Mouse (Mus musculus): ENCODE results near the gene Masp1. TPM values are rescaled to one million over a fixed set of nuclear protein-coding genes. Genes with fewer than 3 reads are reported as not detected.

Gene Masp1
- total RNA-seq, 1 experiment from 2014 or later: not detected

- ATAC-seq (replicated peaks in 1 of 2; ENCODE audit: insufficient read depth in 1 of 2, low FRiP score in 2 of 2, low TSS enrichment in 1 of 2, low read depth in 1 of 2, poor library complexity in 2 of 2, severe bottlenecking in 2 of 2): no peak
Observed at GRCm38 (mm10) chr16:23429991-23430390, 90.6 kb downstream of the Masp1 start.

- ATAC-seq (replicated peaks in 1 of 2; ENCODE audit: insufficient read depth in 1 of 2, low FRiP score in 2 of 2, low TSS enrichment in 1 of 2, low read depth in 1 of 2, poor library complexity in 2 of 2, severe bottlenecking in 2 of 2): no peak
Observed at GRCm38 (mm10) chr16:23428647-23429319, 91.8 kb downstream of the Masp1 start, which contains the start of gene Rtp1. Gene Rtp1, plus strand, starts transcription at chr16:23429133.

GRCm38 (mm10) chr16:23427701-23428100 lies 92.9 kb downstream of the Masp1 start:
- no peak for ATAC-seq (replicated peaks in 1 of 2; ENCODE audit: insufficient read depth in 1 of 2, low FRiP score in 2 of 2, low TSS enrichment in 1 of 2, low read depth in 1 of 2, poor library complexity in 2 of 2, severe bottlenecking in 2 of 2)

- ATAC-seq (replicated peaks in 1 of 2; ENCODE audit: insufficient read depth in 1 of 2, low FRiP score in 2 of 2, low TSS enrichment in 1 of 2, low read depth in 1 of 2, poor library complexity in 2 of 2, severe bottlenecking in 2 of 2): no peak
Observed at GRCm38 (mm10) chr16:23423825-23424224, 96.8 kb downstream of the Masp1 start.

GRCm38 (mm10) chr16:23419565-23420085 lies 101.0 kb downstream of the Masp1 start:
- ATAC-seq (replicated peaks in 1 of 2; ENCODE audit: insufficient read depth in 1 of 2, low FRiP score in 2 of 2, low TSS enrichment in 1 of 2, low read depth in 1 of 2, poor library complexity in 2 of 2, severe bottlenecking in 2 of 2): no peak

GRCm38 (mm10) chr16:23417456-23418240 lies 103.0 kb downstream of the Masp1 start:
- no peak for ATAC-seq (replicated peaks in 1 of 2; ENCODE audit: insufficient read depth in 1 of 2, low FRiP score in 2 of 2, low TSS enrichment in 1 of 2, low read depth in 1 of 2, poor library complexity in 2 of 2, severe bottlenecking in 2 of 2)

GRCm38 (mm10) chr16:23416657-23417293 lies 103.8 kb downstream of the Masp1 start:
- ATAC-seq (replicated peaks in 1 of 2; ENCODE audit: insufficient read depth in 1 of 2, low FRiP score in 2 of 2, low TSS enrichment in 1 of 2, low read depth in 1 of 2, poor library complexity in 2 of 2, severe bottlenecking in 2 of 2): no peak

GRCm38 (mm10) chr16:23416261-23416656 lies 104.4 kb downstream of the Masp1 start:
- no peak for ATAC-seq (replicated peaks in 1 of 2; ENCODE audit: insufficient read depth in 1 of 2, low FRiP score in 2 of 2, low TSS enrichment in 1 of 2, low read depth in 1 of 2, poor library complexity in 2 of 2, severe bottlenecking in 2 of 2)

GRCm38 (mm10) chr16:23412930-23413329 lies 107.7 kb downstream of the Masp1 start:
- no peak for ATAC-seq (replicated peaks in 1 of 2; ENCODE audit: insufficient read depth in 1 of 2, low FRiP score in 2 of 2, low TSS enrichment in 1 of 2, low read depth in 1 of 2, poor library complexity in 2 of 2, severe bottlenecking in 2 of 2)

- ATAC-seq (replicated peaks in 1 of 2; ENCODE audit: insufficient read depth in 1 of 2, low FRiP score in 2 of 2, low TSS enrichment in 1 of 2, low read depth in 1 of 2, poor library complexity in 2 of 2, severe bottlenecking in 2 of 2): peak in 1 of 2 experiments; percentile 59; a peak in 1 of 4 replicates
Observed at GRCm38 (mm10) chr16:23403008-23403755, 117.4 kb downstream of the Masp1 start.

GRCm38 (mm10) chr16:23401959-23402358 lies 118.7 kb downstream of the Masp1 start:
- no peak for ATAC-seq (replicated peaks in 1 of 2; ENCODE audit: insufficient read depth in 1 of 2, low FRiP score in 2 of 2, low TSS enrichment in 1 of 2, low read depth in 1 of 2, poor library complexity in 2 of 2, severe bottlenecking in 2 of 2)

GRCm38 (mm10) chr16:23401463-23401862 lies 119.2 kb downstream of the Masp1 start:
- 0 out of 4 replicates have a peak, but pooled peaks of 1 of the 2 experiments have one; percentile 17 for ATAC-seq (replicated peaks in 1 of 2; ENCODE audit: insufficient read depth in 1 of 2, low FRiP score in 2 of 2, low TSS enrichment in 1 of 2, low read depth in 1 of 2, poor library complexity in 2 of 2, severe bottlenecking in 2 of 2)

Other genes with a start within 250 kb of the Masp1 start
- not detected in 2 replicates for gene Rtp1, start 91.7 kb downstream of the Masp1 start, total RNA-seq (2017)
- 34.6 and 81.5 TPM in 2 replicates for gene Rtp4, start 524 bp downstream of the Masp1 start, total RNA-seq (2017)

Measured in hematopoietic stem cell, adult 5-6 weeks (primary cell).